ENCODE assay signal across 27 mouse cellular contexts in the genomic region with DNA sequence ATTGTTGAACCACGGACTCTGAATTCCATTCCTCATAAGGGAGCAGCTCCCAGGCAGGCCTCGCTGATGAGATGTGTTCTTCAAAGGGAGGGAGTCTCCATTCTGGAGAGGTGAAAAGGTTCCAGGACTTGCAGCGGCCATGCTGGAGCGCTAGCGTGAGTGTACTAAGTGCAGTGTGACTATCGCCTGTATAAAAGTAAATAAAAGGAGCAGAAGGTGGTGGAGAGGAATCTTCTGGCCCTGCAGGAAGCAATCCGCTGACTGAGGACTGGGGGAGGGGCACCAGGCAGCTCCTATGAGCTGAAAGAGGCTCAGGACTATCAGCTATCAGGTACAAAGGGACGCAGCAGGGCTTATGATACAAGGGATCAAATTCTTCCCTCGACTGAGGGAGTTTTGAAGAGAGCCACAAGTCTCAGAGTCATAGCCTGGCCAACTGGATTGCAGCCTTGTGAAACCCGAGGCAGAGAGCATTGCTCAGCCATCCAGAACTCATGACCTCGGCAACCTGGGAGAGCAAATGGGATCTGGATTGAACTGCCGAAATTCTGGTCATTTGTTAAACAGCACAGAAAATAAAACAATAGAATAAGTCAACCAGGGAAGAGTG. TPM values are rescaled to one million over a fixed set of nuclear protein-coding genes. Genes with fewer than 3 reads are reported as not detected.
DNase-seq lines count a peak whose midpoint lies in the region; ATAC-seq and TF ChIP-seq lines count a peak whose summit lies in the region.
"Had no signal": no experiment of that assay in that cellular context is flagged by ENCODE, and none has a peak within 500 bp of the region (broad histone marks: within the 10 kb centered on the region; RNA-seq: fewer than 3 reads in every experiment).

No protein-coding gene starts in this region.

- no peak for ATAC-seq in intestine, embryonic 16.5 days
- ATAC-seq: forebrain, embryonic 15.5 days; midbrain, embryonic 15.5 days had no signal

- no peak overlapping the region for H3K9ac ChIP-seq in intestine, embryonic 16.5 days (ENCODE audit: low read depth, low read length)
- H3K9ac ChIP-seq: forebrain, embryonic 15.5 days; liver, embryonic 13.5 days; midbrain, embryonic 15.5 days had no signal

- H3K27me3 ChIP-seq in kidney, adult 2 months (replicated peaks; ENCODE audit: control insufficient read depth, insufficient read depth, low read length): no peaks in the 10 kb centered on the region
- H3K27me3 ChIP-seq in intestine, embryonic 16.5 days (replicated peaks; ENCODE audit: control insufficient read depth, insufficient read depth, low read length): 0 out of 2 replicates have a peak, but pooled peaks cover 4% of the 10 kb centered on the region
- no peaks in the 10 kb centered on the region for H3K27me3 ChIP-seq in cerebellum, adult 2 months (ENCODE audit: control insufficient read depth, insufficient read depth, low read length)
- H3K27me3 ChIP-seq: forebrain, embryonic 15.5 days; midbrain, embryonic 15.5 days had no signal

- no peaks in the 10 kb centered on the region for H3K36me3 ChIP-seq in kidney, adult 2 months (ENCODE audit: control insufficient read depth, insufficient read depth, low read length)
- no peaks in the 10 kb centered on the region for H3K36me3 ChIP-seq in intestine, embryonic 16.5 days (ENCODE audit: control insufficient read depth, insufficient read depth, low read length)
- H3K36me3 ChIP-seq: forebrain, embryonic 15.5 days; limb, embryonic 10.5 days; liver, embryonic 13.5 days; midbrain, embryonic 15.5 days had no signal

- DNase-seq in heart, adult 11 months: peak; percentile 80
- DNase-seq in heart, adult 18-20 months: no peak
- DNase-seq in ZHBTc4 (ENCODE audit: low read depth, low spot score): peak; percentile 51
- DNase-seq in kidney, adult 2 months: peak; percentile 80
- peak; percentile 51 for DNase-seq in kidney, postnatal 14 days
- no peak for DNase-seq in cerebellum, adult 2 months
- no peak for DNase-seq in heart, adult 8-10 months (ENCODE audit: low spot score)
- DNase-seq: adrenal gland, postnatal 14 days; cerebellum, adult 18-20 months; liver, embryonic 13.5 days; retina, postnatal 1 day; thymus, adult 18-20 months had no signal

- H3K27ac ChIP-seq in kidney, adult 2 months (ENCODE audit: insufficient read depth, low read depth, low read length): peak overlapping the region; percentile 19; the same call in 1 of the 2 replicates
- no peak overlapping the region for H3K27ac ChIP-seq in intestine, embryonic 16.5 days (ENCODE audit: low read length)
- no peak overlapping the region for H3K27ac ChIP-seq in cerebellum, adult 2 months (ENCODE audit: insufficient read depth, low read length)
- H3K27ac ChIP-seq: forebrain, embryonic 15.5 days; layer of hippocampus, adult 2 months; left cerebral cortex, adult 2 months; limb, embryonic 10.5 days; liver, embryonic 13.5 days; midbrain, embryonic 15.5 days had no signal

- TF ChIP-seq POLR2A in kidney, adult 2 months (IDR thresholded peaks at IDR 0.05; ENCODE audit: low read depth, low read length): no peak
- no peak for TF ChIP-seq POLR2A in cerebellum, adult 2 months (IDR thresholded peaks at IDR 0.05; ENCODE audit: borderline replicate concordance, insufficient read depth, low read length)

- no peak for TF ChIP-seq CTCF in kidney, adult 2 months (conservative IDR thresholded peaks at IDR 0.05; ENCODE audit: insufficient read depth, insufficient read length, low read depth, low read length)
- TF ChIP-seq CTCF in cerebellum, adult 2 months (IDR thresholded peaks at IDR 0.05; ENCODE audit: borderline replicate concordance, insufficient read depth, low read depth, low read length): no peak

- WGBS in kidney, adult 2 months: 19% methylated on average over 12 of the region's 12 CpGs
- WGBS in intestine, embryonic 16.5 days: 23% methylated on average over 12 of the region's 12 CpGs
- WGBS in cerebellum, adult 2 months: 20% methylated on average over 12 of the region's 12 CpGs

- no peaks in the 10 kb centered on the region for H3K9me3 ChIP-seq in intestine, embryonic 16.5 days (ENCODE audit: control insufficient read depth, low read length)
- H3K9me3 ChIP-seq: forebrain, embryonic 15.5 days; limb, embryonic 10.5 days; liver, embryonic 13.5 days; midbrain, embryonic 15.5 days had no signal

- H3K4me1 ChIP-seq in kidney, adult 2 months (ENCODE audit: control insufficient read depth, insufficient read depth, low read length): peaks cover 12% of the 10 kb centered on the region; the same call in 1 of the 2 replicates
- peaks cover 5% of the 10 kb centered on the region; the same call in 1 of the 2 replicates for H3K4me1 ChIP-seq in intestine, embryonic 16.5 days (ENCODE audit: control insufficient read depth, insufficient read depth, low read length)
- H3K4me1 ChIP-seq in cerebellum, adult 2 months (ENCODE audit: control insufficient read depth, insufficient read depth, low read length): no peaks in the 10 kb centered on the region
- H3K4me1 ChIP-seq: forebrain, embryonic 15.5 days; liver, embryonic 13.5 days; midbrain, embryonic 15.5 days had no signal

- H3K4me3 ChIP-seq in kidney, adult 2 months (ENCODE audit: insufficient read depth, low read depth, low read length): no peak overlapping the region
- no peak overlapping the region for H3K4me3 ChIP-seq in intestine, embryonic 16.5 days (ENCODE audit: low read length)
- no peak overlapping the region for H3K4me3 ChIP-seq in cerebellum, adult 2 months (replicated peaks; ENCODE audit: insufficient read depth, low read depth, low read length)
- H3K4me3 ChIP-seq: forebrain, embryonic 15.5 days; layer of hippocampus, adult 2 months; left cerebral cortex, adult 2 months; limb, embryonic 10.5 days; liver, embryonic 13.5 days; midbrain, embryonic 15.5 days had no signal

- H3K4me2 ChIP-seq in intestine, embryonic 16.5 days (ENCODE audit: low read depth, low read length): no peak overlapping the region
- H3K4me2 ChIP-seq: forebrain, embryonic 15.5 days; liver, embryonic 13.5 days; midbrain, embryonic 15.5 days had no signal

RNA-seq across cellular contexts. Expression of a gene that starts 13.6 kb away (rescaled TPM):
- under 1 TPM in 1 of 2 experiments, not detected in 1; 0.33 TPM for total RNA-seq in heart, adult 18-20 months (2021)
- polyA plus RNA-seq in kidney, adult 2 months (2012; rRNA removed): 7.4 and 11.9 TPM in 2 replicates
- 0.28 and 0.39 TPM in 2 replicates for polyA plus RNA-seq in intestine, embryonic 16.5 days (2015; fragmentation: Nextera tagmentation; extraction: Ambion mirVana)
- 0.80 and 1.0 TPM in 2 replicates for polyA plus RNA-seq in cerebellum, adult 2 months (2012; rRNA removed)
- total RNA-seq in heart, adult 8-10 months (2022): not detected
- total RNA-seq: common myeloid progenitor, adult 5-6 weeks; gastrocnemius, adult 18-20 months; granulocyte monocyte progenitor cell, adult 5-6 weeks; heart, postnatal 25 days; layer of hippocampus, adult 2 months; megakaryocyte progenitor cell, adult 5-6 weeks had no signal
- polyA plus RNA-seq: forebrain, embryonic 15.5 days; liver, embryonic 13.5 days had no signal

RNA-seq across cellular contexts. Expression of a gene that starts 29.9 kb away (rescaled TPM):
- total RNA-seq in heart, adult 18-20 months (2021): 100 to 1,000 TPM; 181 to 183 TPM
- polyA plus RNA-seq in kidney, adult 2 months (2012; rRNA removed): 169 and 209 TPM in 2 replicates
- 28.8 and 32.8 TPM in 2 replicates for polyA plus RNA-seq in intestine, embryonic 16.5 days (2015; fragmentation: Nextera tagmentation; extraction: Ambion mirVana)
- 63.3 and 66.8 TPM in 2 replicates for polyA plus RNA-seq in cerebellum, adult 2 months (2012; rRNA removed)
- 100 to 1,000 TPM; 172 to 208 (median 186) TPM for total RNA-seq in heart, adult 8-10 months (2022)

RNA-seq across cellular contexts. Expression of a gene that starts 37.7 kb away (rescaled TPM):
- under 1 TPM in 1 of 2 experiments, not detected in 1; 0.15 TPM for total RNA-seq in heart, adult 18-20 months (2021)
- polyA plus RNA-seq in kidney, adult 2 months (2012; rRNA removed): not detected in 2 replicates
- not detected in 2 replicates for polyA plus RNA-seq in intestine, embryonic 16.5 days (2015; fragmentation: Nextera tagmentation; extraction: Ambion mirVana)
- polyA plus RNA-seq in cerebellum, adult 2 months (2012; rRNA removed): not detected in 2 replicates
- under 1 TPM in 1 of 4 experiments, not detected in 3; 0.19 TPM for total RNA-seq in heart, adult 8-10 months (2022)
- total RNA-seq: gastrocnemius, adult 18-20 months; granulocyte monocyte progenitor cell, adult 5-6 weeks; heart, postnatal 25 days; layer of hippocampus, adult 2 months; left cerebral cortex, adult 2 months; megakaryocyte progenitor cell, adult 5-6 weeks; neutrophil, adult 5-6 weeks had no signal
- polyA plus RNA-seq: forebrain, embryonic 15.5 days; limb, embryonic 10.5 days; lung, embryonic 16.5 days; midbrain, embryonic 15.5 days; small intestine, adult 2 months had no signal

RNA-seq across cellular contexts. Expression of a gene that starts 38.8 kb away (rescaled TPM):
- total RNA-seq in heart, adult 18-20 months (2021): 100 to 1,000 TPM; 390 to 433 TPM
- polyA plus RNA-seq in kidney, adult 2 months (2012; rRNA removed): 0.38 and 4.7 TPM in 2 replicates
- polyA plus RNA-seq in intestine, embryonic 16.5 days (2015; fragmentation: Nextera tagmentation; extraction: Ambion mirVana): not detected in 2 replicates
- polyA plus RNA-seq in cerebellum, adult 2 months (2012; rRNA removed): 0.67 and 0.70 TPM in 2 replicates
- total RNA-seq in heart, adult 8-10 months (2022): 100 to 1,000 TPM; 389 to 453 (median 417) TPM
- total RNA-seq: adrenal gland, postnatal 14 days; CH12.LX had no signal
- polyA plus RNA-seq: forebrain, embryonic 15.5 days; limb, embryonic 10.5 days; liver, embryonic 13.5 days; lung, embryonic 16.5 days; midbrain, embryonic 15.5 days had no signal

RNA-seq across cellular contexts. Expression of a gene that starts 42.1 kb away (rescaled TPM):
- 1,000 to 10,000 TPM in 1 of 2 experiments, 100 to 1,000 TPM in 1; 976 to 1,178 TPM for total RNA-seq in heart, adult 18-20 months (2021)
- 626 and 656 TPM in 2 replicates for polyA plus RNA-seq in kidney, adult 2 months (2012; rRNA removed)
- polyA plus RNA-seq in intestine, embryonic 16.5 days (2015; fragmentation: Nextera tagmentation; extraction: Ambion mirVana): 376 and 382 TPM in 2 replicates
- 548 and 613 TPM in 2 replicates for polyA plus RNA-seq in cerebellum, adult 2 months (2012; rRNA removed)
- total RNA-seq in heart, adult 8-10 months (2022): 1,000 to 10,000 TPM in 1 of 4 experiments, 100 to 1,000 TPM in 3; 975 to 1,073 (median 990) TPM

Comparison
In these comparisons a context has a peak if more than half of its experiments do, and no peak if none do; other contexts are left out.
1. DNase-seq: peak in heart, adult 11 months (single experiment), ZHBTc4 (single experiment), kidney, adult 2 months (single experiment) and kidney, postnatal 14 days (single experiment); none in heart, adult 18-20 months (0 of 2), cerebellum, adult 2 months (0 of 2) and heart, adult 8-10 months (single experiment).